Mouse (Mus musculus) liver, postnatal 0 days (tissue): ENCODE results near the gene Pde6g.

Experiments
- CTCF ChIP-seq: sonication (generic); IDR thresholded peaks from 2 replicates; pipeline ENCODE4 v1.5.1; 2016; ENCODE audit warnings: antibody characterized with exemption, low read depth
- EP300 ChIP-seq: IDR thresholded peaks from 2 replicates; pipeline ENCODE4 v1.6.1; 2016; ENCODE audit warnings: antibody characterized with exemption, low read depth, mild to moderate bottlenecking

DNA sequence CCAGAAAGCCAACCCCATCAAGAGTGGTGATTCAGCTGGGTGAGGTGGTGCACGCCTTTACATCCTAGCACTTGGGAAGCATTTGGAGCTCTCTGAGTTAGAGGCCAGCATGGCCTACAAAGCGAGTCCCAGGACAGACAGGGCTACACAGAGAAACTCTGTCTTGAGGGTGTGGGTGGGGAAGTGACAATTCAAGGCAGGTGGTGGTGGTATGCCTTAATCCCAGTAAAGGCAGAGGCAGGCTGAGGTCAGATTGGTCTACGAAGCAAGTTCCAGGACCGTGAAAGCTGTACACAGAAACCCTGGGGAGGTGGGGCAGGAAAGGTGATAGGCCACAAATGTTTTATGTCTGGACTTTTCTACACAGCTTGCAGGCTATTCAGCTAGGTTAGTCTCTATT is 1.7 kb upstream of the Pde6g start:
- TF ChIP-seq CTCF (no peak), EP300 (no peak)
